Mouse (Mus musculus): Measurements from ENCODE around the gene Zc4h2.

Zc4h2 gene

DNA sequence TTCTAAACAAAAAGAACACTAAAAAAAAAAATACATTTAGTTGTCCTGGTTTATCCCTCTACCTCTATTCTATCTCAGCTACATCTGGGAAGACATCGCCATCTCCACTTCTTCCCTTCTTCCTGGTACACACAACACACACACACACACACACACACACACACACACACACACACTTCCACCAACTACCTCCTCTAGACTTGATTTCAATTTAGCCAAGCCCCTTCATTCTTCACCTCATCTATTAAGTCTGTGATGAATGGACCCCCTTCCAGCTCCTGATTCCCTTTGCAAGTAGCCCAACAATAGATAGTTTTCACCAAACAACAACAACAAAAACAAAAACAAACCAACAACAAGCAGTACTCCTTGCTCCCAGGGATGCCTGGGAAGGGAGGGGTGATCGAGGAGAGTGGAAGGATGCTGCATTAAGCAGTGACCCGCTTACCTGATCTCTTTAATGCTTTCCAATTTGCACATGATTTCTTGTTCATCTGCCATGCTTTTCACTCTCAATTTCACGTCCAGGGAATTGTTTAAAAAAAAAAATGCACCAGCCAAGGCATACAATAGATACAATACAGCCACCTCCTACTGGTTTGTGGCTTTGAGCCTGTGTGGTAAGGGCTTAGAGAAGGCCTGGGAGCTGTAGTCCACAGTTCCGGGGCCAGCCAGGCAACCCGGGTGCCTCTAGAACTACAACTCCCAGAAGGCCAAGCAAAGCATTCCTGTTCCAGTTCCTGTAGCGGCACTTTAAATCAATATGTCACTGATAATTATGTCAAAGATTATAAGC is at the start of gene Zc4h2:
Gene Zc4h2 (minus strand): TSS at position 706 of the 796 bp plus-strand sequence.
- peak; percentile 77 for DNase-seq (ENCODE audit: low read depth)

DNA sequence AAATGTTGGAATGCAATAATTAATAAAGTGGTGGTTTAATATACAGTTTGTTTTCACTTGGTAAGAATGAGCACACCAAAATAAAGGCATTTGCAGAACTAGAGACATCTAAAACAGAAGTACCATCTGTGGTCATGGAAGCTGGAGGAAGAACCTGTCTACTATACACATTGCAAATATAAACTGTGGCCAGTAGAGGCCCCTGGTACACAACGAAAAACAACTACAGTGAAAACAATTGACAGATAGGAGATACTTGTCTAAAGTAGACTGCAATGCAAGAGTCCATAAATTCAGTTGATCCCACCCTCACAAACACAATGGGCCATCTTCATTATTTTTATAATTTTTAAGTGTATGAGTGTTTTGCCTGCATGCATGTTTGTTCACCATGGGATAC is 28.8 kb upstream of the Zc4h2 start:
- DNase-seq (ENCODE audit: low read depth), result peak; percentile 42

- no peak for DNase-seq (ENCODE audit: low read depth)
These were observed 23.9 kb upstream of the Zc4h2 start for GRCm38 (mm10) chrX:95682206-95682605.

- no peak for DNase-seq (ENCODE audit: low read depth)
These were observed 333 bp upstream of the Zc4h2 start for GRCm38 (mm10) chrX:95658600-95659084.

GRCm38 (mm10) chrX:95600609-95601008 is 57.7 kb downstream of the Zc4h2 start:
- no peak for DNase-seq (ENCODE audit: low read depth)

Data from naive thymus-derived CD4-positive, alpha-beta T cell, adult 2 months (primary cell).